Mouse (Mus musculus): Measurements from ENCODE around the gene Ldlrad3.

Gene Ldlrad3

GRCm38 (mm10) chr2:102038229-102038894, 147.8 kb downstream of the Ldlrad3 start:
- peak; percentile 38 for DNase-seq (ENCODE audit: low spot score)

DNA sequence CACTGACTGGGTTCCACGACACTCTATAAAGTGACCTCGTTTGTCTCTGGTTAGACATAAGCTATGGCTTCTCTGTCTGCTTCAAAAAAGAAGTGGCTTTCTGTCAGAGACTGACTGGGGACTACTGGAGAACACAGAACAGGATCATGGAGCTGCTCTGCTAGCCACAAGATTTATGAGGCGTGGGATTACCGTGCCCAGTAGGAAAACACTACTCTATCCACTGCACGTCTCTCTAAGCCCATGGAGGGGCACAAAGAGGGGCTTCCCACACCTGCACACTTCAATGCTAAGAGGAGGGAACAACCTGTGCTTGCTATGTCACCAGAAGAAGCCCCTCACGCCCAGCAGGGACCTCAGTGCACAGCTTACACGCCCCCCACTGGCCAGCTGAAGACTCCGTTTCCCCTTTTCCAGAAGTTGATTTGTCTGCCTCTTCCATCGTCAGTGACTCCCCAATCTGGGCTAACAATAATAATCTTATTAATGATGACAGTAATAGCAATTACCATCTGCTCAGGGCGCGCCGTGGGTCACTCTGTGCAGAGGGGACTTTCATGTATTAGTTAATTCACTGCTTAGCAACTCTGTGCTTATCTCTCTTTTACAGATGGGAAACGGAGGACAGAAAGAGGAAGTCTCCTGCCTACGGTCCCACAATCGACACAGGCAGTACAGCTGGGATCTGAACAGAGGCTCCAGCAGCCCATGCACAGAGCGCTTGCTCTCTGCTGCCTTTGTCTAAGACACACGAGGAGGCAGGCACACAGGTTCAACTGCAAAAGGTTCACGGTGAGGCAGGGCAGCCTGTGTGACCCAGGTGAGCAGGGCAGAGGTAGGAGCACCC, 149.3 kb downstream of the Ldlrad3 start:
- DNase-seq (ENCODE audit: low spot score), result no peak

GRCm38 (mm10) chr2:102034513-102034879, 151.7 kb downstream of the Ldlrad3 start:
- DNase-seq (ENCODE audit: low spot score), result no peak

- no peak for DNase-seq (ENCODE audit: low spot score)
Measured at GRCm38 (mm10) chr2:102033818-102034512, 152.2 kb downstream of the Ldlrad3 start.

- no peak for DNase-seq (ENCODE audit: low spot score)
Measured at GRCm38 (mm10) chr2:102032713-102033343, 153.4 kb downstream of the Ldlrad3 start.

DNA sequence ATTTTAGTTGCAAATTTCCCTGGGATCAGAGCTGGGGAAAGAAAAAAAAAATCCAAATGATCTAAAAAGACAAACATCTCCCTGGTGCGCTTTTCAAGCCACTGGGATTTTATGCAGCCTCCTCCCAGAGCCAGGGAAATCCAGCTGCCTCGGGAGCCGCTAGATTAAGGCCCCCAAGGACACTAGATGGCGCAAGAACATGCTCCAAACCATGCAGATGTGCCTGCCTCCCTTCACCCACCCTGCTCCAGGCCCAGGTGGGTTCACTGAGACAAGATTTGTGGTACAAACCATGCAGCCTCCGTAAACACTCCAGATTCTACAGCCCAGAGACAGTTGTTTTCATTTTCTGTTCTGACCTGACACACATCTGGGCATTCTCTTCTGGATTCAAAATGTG, 155.5 kb downstream of the Ldlrad3 start:
- peak; percentile 49 for DNase-seq (ENCODE audit: low spot score)

- DNase-seq (ENCODE audit: low spot score), result no peak
Measured at GRCm38 (mm10) chr2:102030152-102030551, 156.0 kb downstream of the Ldlrad3 start.

- no peak for DNase-seq (ENCODE audit: low spot score)
Measured at GRCm38 (mm10) chr2:102029682-102030081, 156.5 kb downstream of the Ldlrad3 start.

DNA sequence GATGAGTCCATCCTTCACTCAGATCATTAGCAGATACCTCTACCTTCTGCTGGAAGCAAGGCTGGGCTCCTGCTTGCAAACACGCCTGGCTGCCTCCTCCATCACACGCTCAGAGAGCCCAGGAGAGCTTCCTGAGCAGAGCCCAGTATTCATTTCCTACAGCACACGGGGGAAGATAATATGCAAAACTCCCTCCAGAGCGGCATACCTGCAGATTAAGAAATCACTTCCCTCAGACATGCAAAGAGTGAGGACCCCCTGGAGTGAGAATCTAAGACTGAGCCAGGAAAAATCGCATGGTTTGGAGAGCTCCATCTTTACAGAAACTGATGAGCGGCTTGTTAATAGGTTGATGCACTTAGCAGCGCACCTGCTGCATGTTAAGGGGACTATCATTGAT, 158.9 kb downstream of the Ldlrad3 start:
- DNase-seq (ENCODE audit: low spot score), result no peak

- DNase-seq (ENCODE audit: low spot score), result no peak
Measured at GRCm38 (mm10) chr2:102026156-102026555, 160.0 kb downstream of the Ldlrad3 start.

DNA sequence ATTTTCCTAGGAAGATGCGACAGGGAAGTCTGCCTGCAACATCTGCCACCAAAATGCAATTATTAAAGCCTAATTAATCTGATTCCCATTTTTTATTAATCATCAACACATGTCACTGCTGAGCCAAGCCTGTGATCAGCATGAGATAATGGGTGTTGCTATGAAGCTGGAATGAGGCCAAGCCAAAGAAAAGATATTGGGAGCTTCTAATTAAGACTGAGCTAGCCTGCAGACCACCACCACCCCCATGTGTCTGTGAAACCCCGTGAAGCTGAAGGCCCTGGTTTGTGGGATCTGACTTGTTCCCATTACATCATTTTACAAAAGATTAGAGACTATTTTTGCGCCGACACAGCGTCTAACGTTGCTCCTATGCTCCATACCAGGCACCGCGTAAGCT, 161.7 kb downstream of the Ldlrad3 start:
- DNase-seq (ENCODE audit: low spot score), result no peak

DNA sequence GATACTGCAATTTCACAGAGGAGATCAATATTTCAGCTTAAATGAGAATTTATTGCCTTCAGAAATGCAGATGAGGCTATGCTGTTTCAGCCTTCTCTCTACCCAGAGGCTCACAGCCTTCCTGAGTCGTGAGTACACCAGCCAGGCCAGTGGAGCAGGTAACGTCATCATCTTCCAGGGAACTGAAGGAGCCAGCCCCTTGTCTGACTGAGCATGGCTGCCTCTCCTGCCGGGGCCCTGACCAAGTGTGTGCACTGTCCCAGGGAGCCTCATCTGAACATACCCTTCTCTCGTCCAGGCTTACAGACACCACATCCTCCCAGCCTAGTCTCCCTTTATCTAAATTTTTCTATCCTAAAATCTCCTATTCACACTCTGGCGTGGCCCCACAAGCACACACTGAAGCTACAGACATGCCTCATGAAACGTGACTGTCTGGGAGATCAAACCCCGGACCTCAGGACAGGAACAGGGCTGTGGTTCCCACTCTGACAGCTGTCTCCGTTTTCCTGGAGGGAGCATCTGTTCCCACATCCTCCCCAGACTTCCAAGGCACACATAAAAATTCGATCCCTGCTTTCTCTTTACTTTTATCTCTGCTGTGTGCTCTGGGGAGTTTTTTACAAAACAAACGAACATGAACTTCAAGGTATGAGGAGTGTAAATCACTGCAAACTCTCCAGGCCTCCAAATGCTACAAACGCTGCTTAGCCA, 164.7 kb downstream of the Ldlrad3 start:
- DNase-seq (ENCODE audit: low spot score), result no peak

DNA sequence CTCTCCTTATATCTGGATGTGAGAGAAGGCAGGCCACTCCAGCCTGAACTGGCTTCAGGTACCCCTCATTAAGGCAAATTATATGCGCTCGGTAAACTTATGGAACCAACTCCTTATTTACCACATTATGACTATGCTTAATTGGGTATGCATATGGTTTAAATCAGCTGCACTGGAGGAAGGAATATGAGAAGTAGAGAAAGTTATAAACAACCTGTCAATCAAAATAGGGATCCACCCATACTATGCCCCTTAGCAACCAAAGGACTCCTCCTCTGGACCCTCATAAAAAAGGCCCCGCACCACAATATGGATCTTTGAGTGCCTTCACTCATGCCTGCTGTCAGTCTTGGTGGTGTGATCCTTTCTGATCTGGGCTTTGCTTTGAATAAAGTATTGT, 165.6 kb downstream of the Ldlrad3 start:
- no peak for DNase-seq (ENCODE audit: low spot score)

DNA sequence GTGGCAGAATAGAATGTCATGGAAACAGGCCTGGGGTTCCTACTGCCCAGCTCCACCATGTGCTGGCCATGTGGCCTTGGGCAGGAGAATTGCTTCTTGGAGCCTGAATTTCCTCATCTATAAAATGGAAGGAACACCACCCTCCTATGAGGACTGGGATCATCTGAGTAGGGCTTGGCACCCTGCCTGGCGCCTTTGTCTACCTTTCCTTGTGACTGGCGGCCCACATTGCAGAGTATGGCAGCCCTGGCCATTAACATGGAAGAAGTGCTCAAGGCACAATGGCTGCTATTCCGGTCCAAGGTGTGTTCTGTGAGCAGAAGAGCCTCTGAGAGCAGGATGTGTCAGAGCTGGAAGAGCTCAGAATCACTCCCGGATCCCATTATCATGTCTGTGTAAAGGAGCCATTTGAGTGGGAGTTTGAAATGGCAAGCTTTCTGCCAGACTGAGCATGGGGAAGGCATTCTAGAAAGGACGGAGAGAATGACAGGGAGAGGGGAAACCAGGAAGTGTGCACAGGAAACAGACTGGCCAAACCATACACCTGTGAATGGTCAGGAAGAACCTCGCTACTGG, 171.6 kb downstream of the Ldlrad3 start:
- no peak for DNase-seq (ENCODE audit: low spot score)

DNA sequence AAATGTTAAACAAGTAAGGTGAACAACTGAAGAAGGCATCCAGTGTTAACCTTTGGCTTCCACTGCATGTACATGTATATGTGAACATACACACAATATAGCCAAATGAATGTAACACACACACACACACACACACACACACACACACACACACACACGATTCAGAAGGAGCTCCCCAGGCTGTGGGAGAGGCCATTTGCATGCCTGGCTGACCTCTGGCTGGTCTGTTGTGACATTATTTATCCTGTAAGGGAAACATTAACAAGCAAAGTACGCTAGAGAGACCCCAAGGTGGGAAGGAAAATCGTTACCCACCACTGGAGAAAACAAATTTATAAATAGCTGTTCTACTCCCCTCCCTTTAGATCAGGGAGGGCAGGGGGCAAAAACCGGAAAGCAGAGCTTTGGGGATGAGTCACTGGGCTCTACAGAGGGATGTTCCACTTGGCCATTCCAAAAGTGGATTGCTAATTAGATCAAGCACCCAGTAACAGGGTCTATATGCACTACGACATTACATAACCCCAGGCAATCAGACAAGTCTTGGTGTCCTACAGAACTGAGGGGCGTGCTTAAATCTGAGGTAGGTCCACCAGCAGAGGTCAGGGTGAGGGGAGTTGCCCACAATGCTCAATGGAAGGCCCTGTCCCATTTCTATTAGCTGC, 174.7 kb downstream of the Ldlrad3 start:
- DNase-seq (ENCODE audit: low spot score), result no peak

DNA sequence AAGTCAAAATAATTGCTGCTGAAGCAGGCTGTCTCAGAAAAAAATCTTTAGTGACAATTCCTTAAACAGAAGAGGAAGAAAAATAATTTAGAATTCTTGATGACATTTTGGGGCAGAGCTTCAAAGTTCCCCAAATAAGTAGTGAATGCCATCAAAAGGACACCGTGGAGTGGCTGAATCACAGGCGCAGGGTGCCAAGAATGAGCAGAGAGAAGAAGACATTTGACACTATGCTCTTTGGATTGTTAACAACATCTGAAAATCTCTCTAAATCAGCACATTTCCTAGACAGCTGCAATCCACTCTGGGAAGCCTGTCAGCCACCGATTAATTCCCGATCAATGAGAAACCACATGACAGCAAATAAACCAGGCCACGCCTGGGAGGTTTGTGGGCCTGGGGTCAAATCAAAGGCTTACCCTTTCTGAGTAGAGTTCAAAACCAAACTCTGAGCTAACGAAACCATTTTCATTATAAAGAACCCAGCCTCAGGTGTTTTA, 176.4 kb downstream of the Ldlrad3 start:
- DNase-seq (ENCODE audit: low spot score), result no peak

- no peak for DNase-seq (ENCODE audit: low spot score)
Measured at GRCm38 (mm10) chr2:102006143-102006542, 180.0 kb downstream of the Ldlrad3 start.

GRCm38 (mm10) chr2:102005377-102006007, 180.7 kb downstream of the Ldlrad3 start:
- DNase-seq (ENCODE audit: low spot score), result no peak

GRCm38 (mm10) chr2:102003776-102004264, 182.4 kb downstream of the Ldlrad3 start:
- DNase-seq (ENCODE audit: low spot score), result no peak

Data from ovary, postnatal 36 days (tissue).